Mouse (Mus musculus) urinary bladder, postnatal 0 days (tissue): Measurements from ENCODE around the gene Ptrhd1. TPM values are rescaled to one million over a fixed set of nuclear protein-coding genes. Genes with fewer than 3 reads are reported as not detected.

Experiments used
- polyA plus RNA-seq: library from polyadenylated mRNA; unstranded; fragments of >200 nt; fragmentation: Nextera tagmentation; extraction: Ambion mirVana; gene quantifications from 2 replicates; pipeline ENCODE4 v1.2.1, GENCODE M21; 2015

The Ptrhd1 gene
- 4.4 and 4.8 TPM in 2 replicates for polyA plus RNA-seq

DNA sequence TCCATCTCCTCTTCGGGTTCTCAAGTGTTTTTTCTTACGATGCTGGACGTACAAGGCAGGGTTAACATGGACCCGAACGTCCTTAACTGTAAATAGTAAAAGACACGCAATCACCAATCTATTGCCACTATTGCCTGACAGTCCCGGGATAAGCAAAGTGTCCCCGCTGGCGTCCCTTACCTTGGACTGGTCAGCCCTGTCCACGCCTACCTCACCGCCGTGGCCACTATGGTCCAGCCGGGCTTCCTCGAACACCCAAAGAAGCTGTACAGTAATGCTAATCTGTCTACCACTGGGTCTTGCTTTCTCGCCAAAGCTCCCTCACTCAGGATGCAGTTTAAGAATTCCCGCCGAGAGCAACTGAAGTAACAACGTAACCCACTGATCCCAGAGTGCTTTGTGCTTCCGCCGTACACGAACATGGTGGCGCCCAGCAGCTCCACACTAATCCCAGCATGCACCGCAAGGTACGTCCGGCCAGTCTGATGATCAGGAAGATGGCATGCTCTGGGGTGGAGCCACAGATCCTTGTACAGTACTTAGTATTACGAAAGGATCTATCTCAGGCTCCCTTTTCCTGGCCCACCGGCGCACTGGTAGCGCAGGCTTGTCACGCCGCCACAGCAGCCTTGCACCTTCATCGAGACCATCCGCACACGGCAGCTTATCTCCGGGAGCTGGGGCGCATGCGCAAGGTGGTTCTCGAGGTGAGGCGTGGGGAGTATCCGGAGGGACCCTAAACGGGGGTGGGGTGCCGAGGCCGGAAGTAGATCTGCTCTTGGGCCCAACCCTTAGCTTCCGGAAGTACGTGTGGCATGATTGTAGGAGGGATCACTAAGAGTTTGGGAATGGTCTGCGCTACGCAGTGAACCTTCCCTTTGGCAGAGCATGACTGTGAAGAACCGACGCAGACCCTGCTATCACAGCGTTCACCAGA lies at the start of gene Ptrhd1, which contains the start of gene Cenpo:
Ptrhd1 (plus strand) TSS at position 456 of the 937 bp plus-strand sequence.
Cenpo (minus strand) TSS at position 723 of the 937 bp plus-strand sequence.

Other genes with a start within 250 kb of the Ptrhd1 start
- 0.42 and 0.54 TPM in 2 replicates for gene Efr3b, start 195.1 kb upstream of the Ptrhd1 start, polyA plus RNA-seq
- gene Dnajc27, start 151.4 kb upstream of the Ptrhd1 start, polyA plus RNA-seq: 3.3 and 3.4 TPM in 2 replicates
- gene Adcy3, start 100.9 kb upstream of the Ptrhd1 start, polyA plus RNA-seq: 3.5 and 4.1 TPM in 2 replicates
- gene Cenpo, start 267 bp downstream of the Ptrhd1 start, polyA plus RNA-seq: 4.3 and 5.7 TPM in 2 replicates
- 3.8 and 4.9 TPM in 2 replicates for gene Ncoa1, start 243.2 kb downstream of the Ptrhd1 start, polyA plus RNA-seq